Mouse (Mus musculus): ENCODE measurements at regions not wholly inside any gene's neighbourhood (a gene's known extent, or its start where the extent isn't known, plus 50 kb on each side); places are given as distances from the start of the nearest gene placed in this dataset.

- DNase-seq: no peak
- intact Hi-C loops (cut with DNase I; ENCODE audit: low total_unique reads): no loop called here
These were observed 145.6 kb downstream of the Kit start for GRCm38 (mm10) chr5:75720091-75720940.

GRCm38 (mm10) chr5:75718511-75719225 is 144.0 kb downstream of the Kit start:
- no peak for DNase-seq
- intact Hi-C loops (cut with DNase I; ENCODE audit: low total_unique reads): no loop called here

Data from gastrocnemius, postnatal 14 days (tissue).